Mouse (Mus musculus): ENCODE data around the gene Gucd1. TPM values are rescaled to one million over a fixed set of nuclear protein-coding genes. Genes with fewer than 3 reads are reported as not detected.

Gene Gucd1
- 14.8 TPM for polyA plus RNA-seq (2014; fragmentation: Illumina TruSeq; extraction: RNeasy Lipid Tissue Mini Kit (QIAGEN cat#74804); ENCODE audit: low read depth, low replicate concordance)

GRCm38 (mm10) chr10:75517758-75518143, at the start of gene Gucd1:
Gucd1 (minus strand) TSS chr10:75517972.

GRCm38 (mm10) chr10:75561071-75561654, 43.4 kb upstream of the Gucd1 start, which contains the start of gene Ggt1:
Ggt1 (plus strand) TSS chr10:75561604.

GRCm38 (mm10) chr10:75559676-75560548, 42.1 kb upstream of the Gucd1 start, which contains the start of gene Lrrc75b:
Lrrc75b (minus strand) TSS chr10:75560330.

GRCm38 (mm10) chr10:75517073-75517757, 557 bp downstream of the Gucd1 start, which contains the start of gene Snrpd3:
Snrpd3 (plus strand) TSS chr10:75517551.

GRCm38 (mm10) chr10:75400958-75401357, 116.8 kb downstream of the Gucd1 start, which contains the start of gene Upb1:
Upb1 (plus strand) TSS chr10:75401115.

GRCm38 (mm10) chr10:75316872-75316907, 201.1 kb downstream of the Gucd1 start, which contains the start of gene Adora2a:
Adora2a (plus strand) TSS chr10:75316877.

Other genes with a start within 250 kb of the Gucd1 start
- gene Adora2a, start 201.1 kb downstream of the Gucd1 start, polyA plus RNA-seq (2014; fragmentation: Illumina TruSeq; extraction: RNeasy Lipid Tissue Mini Kit (QIAGEN cat#74804); ENCODE audit: low read depth, low replicate concordance) = not detected
- 35.9 TPM for gene Upb1, start 116.9 kb downstream of the Gucd1 start, polyA plus RNA-seq (2014; fragmentation: Illumina TruSeq; extraction: RNeasy Lipid Tissue Mini Kit (QIAGEN cat#74804); ENCODE audit: low read depth, low replicate concordance)
- 24.3 TPM for gene Snrpd3, start 421 bp downstream of the Gucd1 start, polyA plus RNA-seq (2014; fragmentation: Illumina TruSeq; extraction: RNeasy Lipid Tissue Mini Kit (QIAGEN cat#74804); ENCODE audit: low read depth, low replicate concordance)
- gene Lrrc75b, start 42.4 kb upstream of the Gucd1 start, polyA plus RNA-seq (2014; fragmentation: Illumina TruSeq; extraction: RNeasy Lipid Tissue Mini Kit (QIAGEN cat#74804); ENCODE audit: low read depth, low replicate concordance) = 2.0 TPM
- 20.9 TPM for gene Ggt1, start 43.6 kb upstream of the Gucd1 start, polyA plus RNA-seq (2014; fragmentation: Illumina TruSeq; extraction: RNeasy Lipid Tissue Mini Kit (QIAGEN cat#74804); ENCODE audit: low read depth, low replicate concordance)
- gene Ggt5, start 71.4 kb upstream of the Gucd1 start, polyA plus RNA-seq (2014; fragmentation: Illumina TruSeq; extraction: RNeasy Lipid Tissue Mini Kit (QIAGEN cat#74804); ENCODE audit: low read depth, low replicate concordance) = 0.77 TPM
- 16.4 TPM for gene Susd2, start 126.0 kb upstream of the Gucd1 start, polyA plus RNA-seq (2014; fragmentation: Illumina TruSeq; extraction: RNeasy Lipid Tissue Mini Kit (QIAGEN cat#74804); ENCODE audit: low read depth, low replicate concordance)
- 5.2 TPM for gene Cabin1, start 246.4 kb upstream of the Gucd1 start, polyA plus RNA-seq (2014; fragmentation: Illumina TruSeq; extraction: RNeasy Lipid Tissue Mini Kit (QIAGEN cat#74804); ENCODE audit: low read depth, low replicate concordance)

Data from kidney, adult 10 weeks (tissue).